Comparison of ENCODE assay signal across 9 mouse cellular contexts in genomic region chr11:93099431-93100370, GRCm38 (mm10). TPM values are rescaled to one million over a fixed set of nuclear protein-coding genes. Genes with fewer than 3 reads are reported as not detected.
DNase-seq lines count a peak whose midpoint lies in the region; ATAC-seq lines count a peak whose summit lies in the region.
"Had no signal": no experiment of that assay in that cellular context is flagged by ENCODE, and none has a peak within 500 bp of the region (broad histone marks: within the 10 kb centered on the region; RNA-seq: fewer than 3 reads in every experiment).

No protein-coding gene starts in this region.

- 2% methylated on average over 53 of the region's 53 CpGs for WGBS in heart, embryonic 12.5 days
- 1% methylated on average over 53 of the region's 53 CpGs for WGBS in embryonic facial prominence, embryonic 11.5 days

- intact Hi-C loops in left cerebral cortex, postnatal 36 days (cut with DNase I): loop anchor here (5.0 kb wide), 1 partner anchor 1812 kb away; no protein-coding TSS in a partner anchor

- H3K4me1 ChIP-seq in heart, embryonic 12.5 days (replicated peaks): peaks cover 23% of the 10 kb centered on the region
- H3K4me1 ChIP-seq in embryonic facial prominence, embryonic 11.5 days (ENCODE audit: control insufficient read depth, insufficient read depth, low read length): peaks cover 5% of the 10 kb centered on the region

- peaks cover 71% of the 10 kb centered on the region for H3K27me3 ChIP-seq in heart, embryonic 12.5 days (replicated peaks)
- peaks cover 38% of the 10 kb centered on the region for H3K27me3 ChIP-seq in embryonic facial prominence, embryonic 11.5 days (ENCODE audit: control insufficient read depth, insufficient read depth, low read length)
- H3K27me3 ChIP-seq: CH12.LX had no signal

- H3K27ac ChIP-seq in heart, embryonic 12.5 days (ENCODE audit: poor library complexity, severe bottlenecking): no peak overlapping the region
- H3K27ac ChIP-seq in embryonic facial prominence, embryonic 11.5 days (replicated peaks; ENCODE audit: low read depth, low read length): no peak overlapping the region

- H3K4me3 ChIP-seq in heart, embryonic 12.5 days: peak overlapping the region; percentile 46
- peak overlapping the region; percentile 35 for H3K4me3 ChIP-seq in embryonic facial prominence, embryonic 11.5 days (ENCODE audit: low read depth, low read length)

- no peak for ATAC-seq in heart, embryonic 12.5 days (ENCODE audit: insufficient number of reproducible peaks, low FRiP score)
- 0 out of 2 replicates have a peak, but pooled peaks have one; percentile 51 for ATAC-seq in embryonic facial prominence, embryonic 11.5 days (replicated peaks; ENCODE audit: insufficient number of reproducible peaks, low FRiP score, low TSS enrichment, low read depth)

- no peak for DNase-seq in heart, adult 9 months (ENCODE audit: low spot score in 2 of 2)
- DNase-seq in ES-CJ7 (ENCODE audit: low read depth, low spot score): peak; percentile 7
- DNase-seq in embryonic facial prominence, embryonic 11.5 days (ENCODE audit: low spot score): no peak
- DNase-seq in left cerebral cortex, postnatal 36 days (ENCODE audit: low spot score in 2 of 2): peak; percentile 22 to 28
- peak; percentile 10 for DNase-seq in right cerebral cortex, adult 18-20 months
- no peak for DNase-seq in spleen, postnatal 4 days (ENCODE audit: low spot score in 2 of 2)
- no peak for DNase-seq in adrenal gland, adult 18-20 months (ENCODE audit: low spot score in 2 of 2)

- peak overlapping the region; percentile 80 for H3K4me2 ChIP-seq in heart, embryonic 12.5 days
- peak overlapping the region; percentile 74 for H3K4me2 ChIP-seq in embryonic facial prominence, embryonic 11.5 days (ENCODE audit: low read depth, low read length)

- H3K36me3 ChIP-seq in heart, embryonic 12.5 days: no peaks in the 10 kb centered on the region
- no peaks in the 10 kb centered on the region for H3K36me3 ChIP-seq in embryonic facial prominence, embryonic 11.5 days (replicated peaks; ENCODE audit: control insufficient read depth, insufficient read depth, low read depth, low read length)

- H3K9ac ChIP-seq in heart, embryonic 12.5 days: no peak overlapping the region
- no peak overlapping the region for H3K9ac ChIP-seq in embryonic facial prominence, embryonic 11.5 days (replicated peaks; ENCODE audit: low read length)

- H3K9me3 ChIP-seq in heart, embryonic 12.5 days (replicated peaks): no peaks in the 10 kb centered on the region
- no peaks in the 10 kb centered on the region for H3K9me3 ChIP-seq in embryonic facial prominence, embryonic 11.5 days (replicated peaks; ENCODE audit: control insufficient read depth, low read length)

RNA-seq across cellular contexts. Expression of gene Car10, which starts 1.9 kb away (rescaled TPM):
- 0.06 TPM in 1 of 2 replicates, not detected in the other for polyA plus RNA-seq in heart, embryonic 12.5 days (2016; fragmentation: Nextera tagmentation; extraction: Ambion mirVana)
- polyA plus RNA-seq in embryonic facial prominence, embryonic 11.5 days (2014; fragmentation: Nextera tagmentation; extraction: Ambion mirVana): 0.80 and 1.5 TPM in 2 replicates
- total RNA-seq in left cerebral cortex, postnatal 36 days (2021): 100 to 1,000 TPM; 134 to 140 TPM
- under 1 TPM in 1 of 2 experiments, not detected in 1; 0.17 TPM for total RNA-seq in adrenal gland, adult 18-20 months (2021)
- total RNA-seq: CH12.LX had no signal

Comparison
In these comparisons a context has a peak if more than half of its experiments do, and no peak if none do; other contexts are left out.
1. DNase-seq: peak in ES-CJ7 (single experiment), left cerebral cortex, postnatal 36 days (2 of 2) and right cerebral cortex, adult 18-20 months (single experiment); none in heart, adult 9 months (0 of 2), embryonic facial prominence, embryonic 11.5 days (single experiment), spleen, postnatal 4 days (0 of 2) and adrenal gland, adult 18-20 months (0 of 2).
2. RNA of gene Car10, which starts 1.9 kb away (total RNA-seq): 134 to 140 TPM in left cerebral cortex, postnatal 36 days; 0.17 TPM in adrenal gland, adult 18-20 months; every median in the first group is over 100 times any median in the second.